Mouse (Mus musculus) CD8-positive naive resting alpha-beta T cell, adult 2 months (primary cell): ENCODE results near the gene Boc.

Experiments
- DNase-seq, 2 experiments: peaks; one replicate each; pipeline ENCODE4 v3.0.0; 2022; ENCODE audit warnings: low read depth in 2 of 2, low spot score in 2 of 2

The Boc gene

DNA sequence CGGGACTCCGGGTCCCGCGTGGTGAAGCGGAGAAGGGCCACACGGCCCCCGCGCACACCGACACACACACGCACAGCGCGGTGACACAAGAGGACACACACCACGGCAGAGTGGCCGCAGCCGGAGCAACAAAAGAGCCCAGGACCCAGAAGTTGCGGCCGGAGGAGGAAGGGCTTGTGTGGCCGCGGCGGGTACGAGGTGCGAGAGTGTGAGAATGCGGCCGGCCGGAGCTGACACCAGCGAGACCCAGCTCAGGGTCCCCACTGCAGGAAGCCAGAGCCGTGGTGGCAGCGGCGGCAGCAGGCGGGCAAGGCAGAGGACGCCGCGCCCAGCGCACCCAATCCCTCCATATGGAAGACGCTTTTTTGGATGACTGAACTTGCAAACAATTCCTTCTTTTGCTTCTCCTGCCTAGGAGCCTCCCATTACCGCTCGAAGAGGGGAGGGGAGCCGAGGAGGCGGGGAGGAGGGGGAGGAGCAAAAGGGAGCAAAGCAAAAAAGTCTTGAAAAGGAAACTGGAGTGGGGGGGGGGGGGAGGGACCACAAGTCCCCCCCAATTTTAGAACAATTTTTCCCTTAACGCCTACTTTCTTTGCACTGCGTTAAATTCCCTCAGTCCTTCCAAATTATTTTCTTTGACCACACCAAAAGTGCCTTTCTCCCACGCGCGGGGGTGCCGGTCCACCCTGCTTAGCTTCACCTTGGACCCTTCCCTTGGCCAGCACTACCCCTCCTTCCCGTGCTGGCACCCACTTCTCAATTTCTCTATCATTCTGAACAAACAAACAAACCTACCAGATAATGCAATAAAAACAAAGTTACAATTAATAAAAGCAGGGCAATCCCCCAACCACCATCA, at the start of gene Boc:
Gene Boc (minus strand): TSS at position 427 of the 859 bp plus-strand sequence.
- DNase-seq: no peak

- DNase-seq: no peak
Observed at GRCm38 (mm10) chr16:44606643-44607042, 47.9 kb upstream of the Boc start.

DNA sequence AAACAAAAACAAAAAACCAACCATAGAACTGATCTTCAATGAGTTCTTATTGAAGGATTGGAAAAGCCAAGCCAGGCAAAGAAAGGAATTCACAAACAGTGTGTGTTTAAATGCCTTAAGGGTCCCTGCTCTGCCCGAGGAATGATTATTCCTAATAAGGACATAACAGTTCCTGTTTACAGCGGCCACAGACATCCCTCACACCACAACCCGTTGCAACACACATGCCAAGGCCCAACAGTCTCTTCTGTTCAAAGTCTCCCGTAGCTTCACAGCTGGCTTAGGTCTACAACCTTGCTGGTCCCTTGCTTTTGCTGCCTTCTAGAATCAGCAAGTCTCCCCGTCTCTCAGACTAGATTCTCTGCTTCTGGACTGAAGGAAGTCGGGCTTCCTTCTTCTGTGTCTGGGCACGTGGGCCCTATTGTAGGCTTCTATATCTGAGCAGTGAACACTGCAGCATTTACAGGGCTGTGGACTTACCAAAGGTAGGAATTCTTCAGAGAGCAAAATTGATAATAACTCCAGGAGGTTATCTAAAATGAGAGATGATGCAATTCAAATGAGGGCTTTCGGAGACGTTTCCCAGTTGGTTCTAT, 45.4 kb upstream of the Boc start:
- no peak for DNase-seq

DNA sequence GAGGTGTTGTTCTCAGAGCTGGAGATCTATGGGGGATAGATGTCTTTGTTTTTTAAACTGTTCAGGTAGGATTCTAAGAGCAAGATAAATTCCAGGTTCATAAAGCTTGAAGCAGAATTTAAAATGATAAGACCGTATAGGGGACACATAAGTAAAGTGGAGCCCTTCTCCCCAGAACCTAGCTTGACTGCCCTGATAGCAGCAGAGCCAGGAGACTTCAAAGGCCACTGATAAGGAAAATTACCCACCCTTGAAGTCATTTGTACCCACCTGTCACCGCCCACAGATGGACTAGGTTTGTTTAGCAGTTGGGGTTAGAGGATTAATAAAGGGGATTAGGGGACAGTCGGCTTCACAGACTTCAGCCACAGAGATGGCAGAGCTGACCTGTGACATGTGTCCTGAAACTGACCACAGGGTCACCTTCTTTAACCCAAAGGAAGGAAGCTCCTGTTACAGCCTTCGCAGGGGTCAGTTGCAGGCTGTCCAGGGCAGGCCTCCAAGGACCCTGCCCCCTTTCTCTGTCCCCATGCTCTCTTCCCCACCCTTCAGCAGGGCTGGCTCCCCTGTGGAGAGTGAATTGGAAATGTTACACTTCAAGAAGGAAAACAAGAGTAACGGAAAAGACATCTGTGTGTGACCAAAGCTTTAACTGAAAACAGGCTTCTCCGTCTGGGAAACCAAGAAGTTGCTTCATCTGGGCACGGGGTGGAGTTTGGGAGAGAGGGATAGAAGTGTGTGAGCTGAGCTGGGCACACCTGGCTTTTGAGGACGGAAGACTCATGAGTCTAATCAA, 43.5 kb upstream of the Boc start:
- DNase-seq: no peak

GRCm38 (mm10) chr16:44601182-44601581, 42.5 kb upstream of the Boc start:
- DNase-seq: no peak

GRCm38 (mm10) chr16:44597106-44597806, 38.6 kb upstream of the Boc start:
- no peak for DNase-seq

DNA sequence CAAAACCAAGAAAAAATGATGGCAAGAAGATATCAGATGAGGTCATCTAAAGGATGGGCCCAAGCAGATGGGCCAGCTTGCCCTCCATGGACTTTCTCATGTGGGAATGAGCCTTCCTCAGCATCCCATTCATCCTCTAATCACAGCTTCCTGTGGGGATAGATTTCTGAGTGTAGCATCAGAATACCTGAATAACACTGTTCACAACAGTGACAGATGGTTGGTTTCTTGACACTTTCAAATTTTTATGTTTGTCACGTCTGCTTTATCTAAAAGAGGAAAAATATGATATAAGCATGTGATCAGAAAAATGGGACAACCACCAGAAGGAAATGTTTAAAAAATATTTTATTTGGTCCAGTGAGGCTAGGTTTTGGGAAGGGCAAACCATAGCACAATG, 30.8 kb upstream of the Boc start:
- DNase-seq: no peak

DNA sequence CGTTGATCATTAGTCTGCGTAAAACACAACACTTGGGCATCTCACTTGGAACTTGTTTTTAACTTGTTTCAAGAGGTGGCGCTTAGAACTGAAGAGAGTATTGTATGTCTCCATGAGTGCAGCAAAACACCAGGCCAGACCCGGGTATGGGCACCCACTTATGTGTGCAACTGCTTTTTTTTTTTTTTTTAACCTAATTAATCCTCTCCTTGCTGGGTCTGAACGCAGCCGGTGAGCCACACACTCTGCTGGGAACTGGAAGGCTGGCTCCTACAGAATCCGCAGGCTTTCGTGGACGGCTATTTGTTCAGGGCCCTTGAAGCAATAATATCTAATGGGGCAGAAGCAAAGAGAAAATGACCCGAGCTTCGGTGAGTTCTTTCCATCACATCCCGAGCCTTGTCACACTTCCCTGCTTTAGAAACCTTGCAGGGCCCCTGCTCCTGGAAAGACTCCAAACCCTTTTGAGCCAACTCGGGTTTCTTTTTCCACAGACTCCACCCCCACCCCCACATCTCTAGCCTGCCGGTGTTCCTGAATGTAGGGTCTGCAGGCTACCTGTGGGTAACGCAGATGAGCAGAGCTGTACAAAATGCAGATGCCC, 20.8 kb upstream of the Boc start:
- DNase-seq: no peak

GRCm38 (mm10) chr16:44578551-44578950, 19.9 kb upstream of the Boc start:
- DNase-seq: no peak

DNA sequence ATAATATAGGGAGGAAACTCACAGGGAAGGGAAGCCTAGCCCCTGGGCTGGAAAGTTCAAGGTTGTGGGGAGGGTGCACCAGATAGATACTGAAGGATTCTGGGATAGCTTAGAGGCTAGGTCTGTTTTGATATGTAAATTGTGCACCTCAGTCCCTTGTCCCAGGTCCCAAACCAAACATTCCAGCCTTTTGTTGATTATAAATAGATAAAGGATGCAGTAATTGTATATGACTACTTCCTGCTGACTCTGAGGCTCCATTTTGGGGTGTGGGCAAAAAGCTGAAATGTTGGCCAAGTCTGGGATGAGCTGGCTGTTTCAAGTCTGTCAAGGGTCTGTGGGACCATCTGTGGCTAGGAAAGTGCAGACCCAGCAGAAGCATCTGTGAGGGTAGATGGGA, 9.4 kb upstream of the Boc start:
- no peak for DNase-seq

- no peak for DNase-seq
Observed at GRCm38 (mm10) chr16:44565328-44566210, 6.9 kb upstream of the Boc start.

GRCm38 (mm10) chr16:44564359-44564758, 5.7 kb upstream of the Boc start:
- DNase-seq: no peak

DNA sequence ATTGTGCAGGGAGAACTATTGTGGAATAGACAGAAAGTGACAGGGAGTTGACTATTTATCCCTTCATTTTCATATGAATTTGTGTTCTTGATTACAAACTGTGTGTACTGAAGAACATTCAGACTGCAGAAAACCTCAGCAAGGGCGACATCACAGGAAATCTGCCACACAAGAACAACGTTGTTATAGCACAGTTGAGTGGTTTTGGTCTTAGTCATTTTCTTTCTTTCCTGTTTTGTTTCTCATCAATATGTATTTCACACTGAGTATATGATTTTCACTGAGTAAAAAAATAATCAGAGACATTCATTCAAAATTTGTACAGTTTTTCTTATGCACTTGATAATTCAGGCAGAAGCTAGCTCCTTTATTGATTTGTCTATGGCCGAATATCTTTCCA, 3.4 kb upstream of the Boc start:
- DNase-seq: no peak

GRCm38 (mm10) chr16:44560214-44560613, 1.5 kb upstream of the Boc start:
- DNase-seq: no peak

DNA sequence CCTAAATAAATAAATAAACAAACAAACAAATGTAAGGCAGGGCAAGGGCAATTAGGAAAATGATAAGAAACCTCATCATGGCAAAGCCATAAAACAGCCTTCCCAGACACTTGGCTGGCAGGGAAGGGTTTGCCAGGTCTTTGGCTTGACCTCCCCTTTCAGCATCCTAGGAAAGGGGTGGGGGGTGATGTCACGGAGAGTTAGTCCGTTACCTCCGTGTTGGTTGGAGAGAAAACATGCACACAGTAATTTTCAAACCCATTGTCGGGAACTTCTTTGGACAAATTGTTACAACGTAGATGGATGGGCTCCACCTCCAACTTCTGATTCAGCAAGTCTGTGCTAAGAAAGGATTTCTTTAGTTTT, 616 bp upstream of the Boc start:
- no peak for DNase-seq

GRCm38 (mm10) chr16:44557661-44558470, 831 bp downstream of the Boc start:
- no peak for DNase-seq

DNA sequence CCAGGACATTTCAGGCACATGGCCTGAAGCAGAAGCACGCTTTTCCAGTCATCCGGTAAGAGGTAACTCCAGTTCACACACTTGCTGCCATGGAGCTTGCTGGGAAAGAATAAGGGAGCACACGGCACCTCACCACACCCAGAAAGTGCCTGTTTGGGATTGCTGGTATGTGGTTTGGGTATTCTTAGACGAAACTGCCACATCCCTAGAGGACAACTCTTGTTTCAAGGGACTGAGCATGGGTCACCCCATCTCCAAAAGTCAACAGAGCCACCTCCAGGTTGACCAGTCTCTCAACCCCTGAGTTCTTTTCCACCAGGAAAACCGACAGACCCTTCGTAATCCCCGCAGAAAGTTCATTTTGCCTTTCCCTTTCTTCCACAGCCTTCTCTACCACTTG, 1.6 kb downstream of the Boc start:
- DNase-seq: no peak

DNA sequence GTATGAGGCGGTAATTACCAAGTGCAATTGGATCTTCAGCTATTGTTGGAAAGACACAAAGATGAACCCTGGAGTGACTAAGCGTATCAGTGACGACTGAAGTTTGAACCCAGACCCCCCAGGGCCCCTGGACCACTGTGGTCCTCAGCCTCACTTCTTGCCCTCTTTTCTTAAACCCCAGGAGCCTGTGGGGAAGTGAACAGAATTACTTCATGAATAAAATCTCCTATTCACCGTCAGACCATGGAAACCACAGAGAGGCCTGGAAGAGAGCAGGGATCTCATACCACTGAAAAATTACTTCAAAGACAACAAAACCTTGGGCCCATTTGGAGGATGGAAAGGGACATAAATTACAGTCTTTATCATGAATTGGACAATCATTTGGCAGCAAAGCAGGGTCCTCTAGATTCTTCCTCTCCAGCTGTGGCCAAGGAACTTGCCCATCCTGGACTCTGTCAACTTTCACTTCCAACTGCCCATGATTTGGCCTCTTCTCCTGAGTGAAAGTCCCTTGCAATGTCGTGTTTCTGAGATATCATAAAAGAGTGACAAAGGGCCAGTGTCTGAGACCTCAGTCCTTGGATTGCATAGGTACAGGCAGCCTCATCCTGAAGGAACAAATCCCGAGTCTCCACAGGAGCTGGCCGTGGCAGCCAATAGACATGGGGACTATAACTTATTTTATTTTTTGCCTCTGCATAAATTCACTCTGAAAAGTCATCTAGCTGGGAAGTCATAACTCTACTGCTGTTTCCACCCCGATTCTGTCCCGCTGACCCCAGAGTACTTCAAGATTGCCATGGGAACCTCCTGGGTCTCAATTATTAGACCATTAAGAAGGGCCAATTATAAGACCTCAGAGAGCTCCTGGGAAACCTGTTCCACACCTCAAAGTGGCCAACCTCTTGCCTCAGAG, 2.6 kb downstream of the Boc start:
- DNase-seq: no peak
